Mouse (Mus musculus): ENCODE data around the gene Kcnj14. TPM values are rescaled to one million over a fixed set of nuclear protein-coding genes. Genes with fewer than 3 reads are reported as not detected.

Gene Kcnj14
- total and polyA plus RNA-seq, 2 experiments from 2014 or later: 1.00 to 1.1 TPM

- Histone ChIP-seq H3K4me1 (ENCODE audit: insufficient read depth) (no peaks in the 10 kb centered on the region), H3K27ac (ENCODE audit: low read depth, low read length) (no peak overlapping the region), H3K27me3 (ENCODE audit: insufficient read depth, low read length) (no peaks in the 10 kb centered on the region), H3K9me3 (ENCODE audit: low read length) (no peaks in the 10 kb centered on the region), H3K36me3 (ENCODE audit: insufficient read depth) (peaks cover 62% of the 10 kb centered on the region), H3K9ac (no peak overlapping the region), H3K4me2 (ENCODE audit: low read depth) (no peak overlapping the region), H3K4me3 (ENCODE audit: low read depth, low read length) (no peak overlapping the region)
- ATAC-seq (no peak), DNase-seq (no peak)
- TF ChIP-seq CTCF (IDR thresholded peaks at IDR 0.05; ENCODE audit: low read depth): no peak
- WGBS: 93% methylated on average over 6 of the region's 6 CpGs
These were observed 22.0 kb downstream of the Kcnj14 start for GRCm38 (mm10) chr7:45802551-45802950.

- peak; percentile 96 for DNase-seq
- TF ChIP-seq CTCF (IDR thresholded peaks at IDR 0.05; ENCODE audit: low read depth): peak; percentile 100
- Histone ChIP-seq H3K27me3 (ENCODE audit: insufficient read depth, low read length) (no peaks in the 10 kb centered on the region), H3K9me3 (ENCODE audit: low read length) (no peaks in the 10 kb centered on the region), H3K4me2 (ENCODE audit: low read depth) (no peak overlapping the region), H3K36me3 (ENCODE audit: insufficient read depth) (peaks cover 60% of the 10 kb centered on the region), H3K4me3 (ENCODE audit: low read depth, low read length) (no peak overlapping the region), H3K4me1 (ENCODE audit: insufficient read depth) (0 out of 2 replicates have a peak, but pooled peaks cover 2% of the 10 kb centered on the region), H3K27ac (ENCODE audit: low read depth, low read length) (peak overlapping the region; percentile 57; the same call in 1 of the 2 replicates), H3K9ac (no peak overlapping the region)
- WGBS: 4% methylated on average over 12 of the region's 12 CpGs
- ATAC-seq: peak; percentile 82
These were observed 23.2 kb downstream of the Kcnj14 start for GRCm38 (mm10) chr7:45801348-45801747.

GRCm38 (mm10) chr7:45800546-45801204, 23.9 kb downstream of the Kcnj14 start:
- no peak for ATAC-seq
- H3K4me1 ChIP-seq (ENCODE audit: insufficient read depth): 0 out of 2 replicates have a peak, but pooled peaks cover 2% of the 10 kb centered on the region
- peak overlapping the region; percentile 57; the same call in 1 of the 2 replicates for H3K27ac ChIP-seq (ENCODE audit: low read depth, low read length)
- no peaks in the 10 kb centered on the region for H3K27me3 ChIP-seq (ENCODE audit: insufficient read depth, low read length)
- TF ChIP-seq CTCF (IDR thresholded peaks at IDR 0.05; ENCODE audit: low read depth): no peak
- no peak overlapping the region for H3K4me3 ChIP-seq (ENCODE audit: low read depth, low read length)
- no peak overlapping the region for H3K9ac ChIP-seq
- DNase-seq: no peak
- peaks cover 60% of the 10 kb centered on the region for H3K36me3 ChIP-seq (ENCODE audit: insufficient read depth)
- no peak overlapping the region for H3K4me2 ChIP-seq (ENCODE audit: low read depth)
- H3K9me3 ChIP-seq (ENCODE audit: low read length): no peaks in the 10 kb centered on the region
- WGBS: 34% methylated on average over 24 of the region's 25 CpGs

GRCm38 (mm10) chr7:45800001-45800400, 24.6 kb downstream of the Kcnj14 start:
- no peak overlapping the region for H3K9ac ChIP-seq
- no peak for TF ChIP-seq CTCF (IDR thresholded peaks at IDR 0.05; ENCODE audit: low read depth)
- no peaks in the 10 kb centered on the region for H3K27me3 ChIP-seq (ENCODE audit: insufficient read depth, low read length)
- 45% methylated on average over 7 of the region's 7 CpGs for WGBS
- no peak overlapping the region for H3K4me3 ChIP-seq (ENCODE audit: low read depth, low read length)
- H3K36me3 ChIP-seq (ENCODE audit: insufficient read depth): peaks cover 67% of the 10 kb centered on the region
- 0 out of 2 replicates have a peak, but pooled peaks cover 2% of the 10 kb centered on the region for H3K4me1 ChIP-seq (ENCODE audit: insufficient read depth)
- no peak for DNase-seq
- H3K4me2 ChIP-seq (ENCODE audit: low read depth): no peak overlapping the region
- no peak overlapping the region for H3K27ac ChIP-seq (ENCODE audit: low read depth, low read length)
- H3K9me3 ChIP-seq (ENCODE audit: low read length): no peaks in the 10 kb centered on the region
- ATAC-seq: no peak

- peaks cover 69% of the 10 kb centered on the region for H3K36me3 ChIP-seq (ENCODE audit: insufficient read depth)
These were observed 25.7 kb downstream of the Kcnj14 start for GRCm38 (mm10) chr7:45798931-45799330.

GRCm38 (mm10) chr7:45798511-45798836, 26.1 kb downstream of the Kcnj14 start:
- H3K27ac ChIP-seq (ENCODE audit: low read depth, low read length): no peak overlapping the region
- WGBS: 5% methylated on average over 19 of the region's 19 CpGs
- peaks cover 69% of the 10 kb centered on the region for H3K36me3 ChIP-seq (ENCODE audit: insufficient read depth)
- TF ChIP-seq CTCF (IDR thresholded peaks at IDR 0.05; ENCODE audit: low read depth): no peak
- no peak for ATAC-seq
- H3K4me1 ChIP-seq (ENCODE audit: insufficient read depth): 0 out of 2 replicates have a peak, but pooled peaks cover 2% of the 10 kb centered on the region
- peak overlapping the region; percentile 41 for H3K4me2 ChIP-seq (ENCODE audit: low read depth)
- peak overlapping the region; percentile 19 for H3K4me3 ChIP-seq (ENCODE audit: low read depth, low read length)
- no peak for DNase-seq
- H3K9me3 ChIP-seq (ENCODE audit: low read length): no peaks in the 10 kb centered on the region
- H3K27me3 ChIP-seq (ENCODE audit: insufficient read depth, low read length): no peaks in the 10 kb centered on the region
- peak overlapping the region; percentile 14 for H3K9ac ChIP-seq

More at GRCm38 (mm10) chr7:45798931-45799330, 25.7 kb downstream of the Kcnj14 start:
- Histone ChIP-seq H3K27ac (ENCODE audit: low read depth, low read length) (no peak overlapping the region), H3K27me3 (ENCODE audit: insufficient read depth, low read length) (no peaks in the 10 kb centered on the region), H3K4me3 (ENCODE audit: low read depth, low read length) (no peak overlapping the region), H3K4me1 (ENCODE audit: insufficient read depth) (0 out of 2 replicates have a peak, but pooled peaks cover 2% of the 10 kb centered on the region), H3K9me3 (ENCODE audit: low read length) (no peaks in the 10 kb centered on the region), H3K4me2 (ENCODE audit: low read depth) (no peak overlapping the region), H3K9ac (0 out of 2 replicates have a peak overlapping the region, but pooled peaks have one; percentile 14)
- TF ChIP-seq CTCF (IDR thresholded peaks at IDR 0.05; ENCODE audit: low read depth): no peak
- 60% methylated on average over 7 of the region's 7 CpGs for WGBS
- no peak for ATAC-seq
- no peak for DNase-seq

Data from forebrain, postnatal 0 days (tissue).